Mouse (Mus musculus) small intestine, adult 2 months (tissue): ENCODE data around the gene Olfr480. TPM values are rescaled to one million over a fixed set of nuclear protein-coding genes. Genes with fewer than 3 reads are reported as not detected.

Experiments
- H3K27ac ChIP-seq: fragments of 200-500 bp; 2 replicates; pipeline ENCODE4 v1.5.1; 2012; ENCODE audit warnings: low read depth, low read length, control low read depth, inconsistent platforms; ENCODE audit not compliant: insufficient read depth
- H3K27me3 ChIP-seq: fragments of 200-500 bp; 2 replicates; pipeline ENCODE4 v1.6.1; 2012; ENCODE audit warnings: mild to moderate bottlenecking, moderate library complexity, low read length, inconsistent platforms; ENCODE audit not compliant: control insufficient read depth, insufficient read depth
- H3K36me3 ChIP-seq: fragments of 200-500 bp; 2 replicates; pipeline ENCODE4 v1.6.1; 2012; ENCODE audit warnings: mild to moderate bottlenecking, low read length, control low read depth, inconsistent platforms; ENCODE audit not compliant: control insufficient read depth, insufficient read depth
- H3K4me1 ChIP-seq: fragments of 200-500 bp; 2 replicates; pipeline ENCODE4 v1.6.1; 2012; ENCODE audit warnings: low read length, inconsistent platforms, mixed read lengths; ENCODE audit not compliant: control insufficient read depth, insufficient read depth, insufficient read length
- H3K4me3 ChIP-seq: fragments of 200-500 bp; 2 replicates; pipeline ENCODE4 v1.5.1; 2012; ENCODE audit warnings: low read depth, mild to moderate bottlenecking, control low read depth, inconsistent platforms, low read length, moderate library complexity
- CTCF ChIP-seq: fragments of 200-500 bp; IDR thresholded peaks from 2 replicates; pipeline ENCODE4 v1.5.1; 2012; ENCODE audit warnings: low read depth, mild to moderate bottlenecking, control low read depth, inconsistent platforms, low read length, moderate library complexity, mixed read lengths; ENCODE audit not compliant: insufficient replicate concordance, insufficient read length; ENCODE audit errors: extremely low read depth
- POLR2A ChIP-seq: fragments of 200-500 bp; IDR thresholded peaks from 2 replicates; pipeline ENCODE4 v1.6.1; 2012; ENCODE audit warnings: low read depth, mild to moderate bottlenecking, control low read depth, inconsistent platforms, low read length, moderate library complexity
- whole genome bisulfite sequencing: fragments of 180-500 bp; shearing (Covaris S2); methylation state at CpG from one replicate; pipeline ENCODE4 v1.1.7; 2018; 5-methylcytosine and 5-hydroxymethylcytosine counted together
- polyA plus RNA-seq: library from polyadenylated mRNA; depleted of rRNA; stranded (reverse); fragments of >200 nt; gene quantifications from 2 replicates; pipeline ENCODE4 v1.2.3, GENCODE M21; 2012; rRNA removed

Olfr480 gene
- polyA plus RNA-seq: not detected in 2 replicates

DNA sequence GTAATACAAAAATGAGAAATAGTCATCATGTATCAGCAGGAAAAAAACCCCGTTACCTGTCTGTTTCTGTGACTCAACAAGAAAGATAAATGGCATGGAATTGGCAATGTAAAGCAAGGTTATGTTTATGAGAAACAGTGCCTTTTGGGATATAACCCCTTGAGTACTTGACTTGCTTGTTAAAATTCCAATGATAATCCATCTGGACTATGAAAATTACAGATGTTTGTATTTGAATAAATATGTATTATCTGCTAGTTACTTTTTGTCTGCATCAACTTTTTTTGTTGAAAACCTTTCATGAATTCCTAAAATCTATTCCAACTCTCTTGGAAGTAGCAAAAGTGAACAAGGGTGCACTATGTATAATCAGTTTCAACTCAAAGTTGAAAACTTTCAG lies at the start of gene Olfr480:
Gene Olfr480, minus strand, starts transcription at position 101 of the 400 bp plus-strand sequence.
- H3K36me3 ChIP-seq: no peaks in the 10 kb centered on the region
- 86% methylated on average over 1 of the region's 1 CpGs for WGBS
- no peaks in the 10 kb centered on the region for H3K27me3 ChIP-seq
- H3K4me3 ChIP-seq: no peak within 1 kb of the TSS
- H3K27ac ChIP-seq: no peak within 1 kb of the TSS
- TF ChIP-seq CTCF (no peak), POLR2A (no peak)
- no peaks in the 10 kb centered on the region for H3K4me1 ChIP-seq

DNA sequence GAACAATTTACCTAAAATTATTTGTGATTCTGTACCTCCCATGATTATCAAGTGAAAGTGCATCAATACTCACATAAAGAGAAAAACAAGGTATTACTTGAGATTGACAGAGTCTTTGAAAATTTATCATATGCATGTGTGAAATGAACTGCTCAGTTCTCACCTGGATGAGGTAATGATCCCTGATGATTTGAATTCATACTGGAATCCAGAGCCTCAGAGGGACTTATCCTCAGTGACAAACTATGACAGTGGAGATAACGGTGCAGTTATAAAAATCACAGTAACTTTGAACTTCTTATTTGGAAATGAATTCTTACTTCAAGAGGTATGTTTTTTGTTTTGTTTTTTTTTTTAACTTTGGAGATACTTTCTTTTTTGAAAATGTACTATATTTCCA lies 33.4 kb upstream of the Olfr480 start, which contains the start of gene Olfr483:
Gene Olfr483, plus strand, starts transcription at position 301 of the 400 bp plus-strand sequence.
- no peaks in the 10 kb centered on the region for H3K27me3 ChIP-seq
- WGBS: 88% methylated on average over 1 of the region's 1 CpGs
- no peaks in the 10 kb centered on the region for H3K36me3 ChIP-seq
- H3K4me1 ChIP-seq: no peaks in the 10 kb centered on the region
- no peak within 1 kb of the TSS for H3K4me3 ChIP-seq
- no peak within 1 kb of the TSS for H3K27ac ChIP-seq
- TF ChIP-seq POLR2A: no peak
- no peak for TF ChIP-seq CTCF

DNA sequence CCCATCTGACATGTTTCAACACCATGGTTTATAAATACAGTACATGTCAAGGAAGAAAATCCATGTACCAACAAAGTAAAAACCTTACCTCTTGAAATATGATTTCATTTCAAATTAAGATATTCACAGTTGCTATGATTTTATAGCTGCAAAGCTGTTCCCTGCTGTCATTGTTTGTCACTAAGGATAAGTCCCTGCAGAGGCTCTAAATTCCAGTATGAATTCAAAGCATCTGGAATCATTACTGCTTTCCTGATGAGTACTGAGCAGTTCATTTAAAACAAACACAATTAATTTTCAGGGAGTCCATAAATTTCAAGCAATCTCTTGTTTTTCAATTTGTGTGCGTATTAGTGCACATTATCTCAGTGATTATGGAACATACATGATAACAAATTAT lies 30.3 kb upstream of the Olfr480 start, which contains the start of gene Olfr482:
Gene Olfr482, minus strand, starts transcription at position 101 of the 400 bp plus-strand sequence.
- Histone ChIP-seq H3K36me3 (no peaks in the 10 kb centered on the region), H3K27me3 (no peaks in the 10 kb centered on the region)
- WGBS: 38% methylated on average over 1 of the region's 1 CpGs

DNA sequence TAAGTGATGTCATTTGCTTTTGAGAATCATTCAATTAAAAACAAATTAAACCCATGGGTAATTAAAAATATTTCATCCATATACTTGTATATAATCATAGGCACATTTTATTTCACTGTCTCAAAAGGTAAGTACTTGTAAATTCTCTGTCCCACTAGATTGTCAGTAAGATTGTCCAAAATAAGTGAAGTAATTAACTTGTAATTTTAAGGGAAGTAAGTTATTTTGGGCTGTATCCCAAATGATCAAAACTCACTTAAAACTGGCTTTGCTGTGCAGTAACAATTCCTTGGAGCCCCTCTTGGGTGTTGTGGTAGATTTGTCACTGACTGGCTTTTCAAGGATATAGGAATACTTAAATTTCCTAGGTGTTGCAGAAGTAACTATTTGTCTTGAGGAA lies 12.4 kb upstream of the Olfr480 start, which contains the start of gene Olfr481:
Gene Olfr481, plus strand, starts transcription at position 301 of the 400 bp plus-strand sequence.
- H3K4me1 ChIP-seq: no peaks in the 10 kb centered on the region
- TF ChIP-seq CTCF (no peak), POLR2A (no peak)
- no peaks in the 10 kb centered on the region for H3K36me3 ChIP-seq
- no peaks in the 10 kb centered on the region for H3K27me3 ChIP-seq
- H3K27ac ChIP-seq: no peak within 1 kb of the TSS
- H3K4me3 ChIP-seq: no peak within 1 kb of the TSS

More for the DNA sequence above, 30.3 kb upstream of the Olfr480 start, which contains the start of gene Olfr482:
- TF ChIP-seq CTCF: no peak
- TF ChIP-seq POLR2A: no peak
- Histone ChIP-seq H3K4me1 (no peaks in the 10 kb centered on the region), H3K27ac (no peak within 1 kb of the TSS), H3K4me3 (no peak within 1 kb of the TSS)

DNA sequence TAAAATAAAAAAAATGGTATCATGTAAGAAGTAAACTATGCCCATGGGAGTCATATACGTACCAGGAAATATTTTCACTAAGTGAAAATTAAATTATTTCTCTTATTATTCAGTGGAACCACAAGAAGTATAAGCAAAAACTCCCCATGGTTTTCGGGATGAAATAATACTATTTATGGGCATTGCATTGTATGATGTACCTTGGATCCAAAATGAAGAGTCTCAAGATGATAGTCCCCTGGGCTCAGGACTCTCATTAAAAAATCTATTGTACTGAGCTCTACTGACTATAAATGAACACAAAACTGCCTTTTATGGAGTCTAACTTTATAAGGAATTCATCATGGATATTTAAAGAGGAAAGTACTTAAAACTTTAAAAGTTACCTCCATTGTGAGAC lies 16.8 kb downstream of the Olfr480 start, which contains the start of gene Olfr479:
Gene Olfr479, plus strand, starts transcription at position 301 of the 400 bp plus-strand sequence.
- Histone ChIP-seq H3K4me3 (no peak within 1 kb of the TSS), H3K4me1 (no peaks in the 10 kb centered on the region), H3K36me3 (no peaks in the 10 kb centered on the region), H3K27ac (no peak within 1 kb of the TSS), H3K27me3 (no peaks in the 10 kb centered on the region)
- 84% methylated on average over 2 of the region's 2 CpGs for WGBS
- TF ChIP-seq POLR2A: no peak
- no peak for TF ChIP-seq CTCF

DNA sequence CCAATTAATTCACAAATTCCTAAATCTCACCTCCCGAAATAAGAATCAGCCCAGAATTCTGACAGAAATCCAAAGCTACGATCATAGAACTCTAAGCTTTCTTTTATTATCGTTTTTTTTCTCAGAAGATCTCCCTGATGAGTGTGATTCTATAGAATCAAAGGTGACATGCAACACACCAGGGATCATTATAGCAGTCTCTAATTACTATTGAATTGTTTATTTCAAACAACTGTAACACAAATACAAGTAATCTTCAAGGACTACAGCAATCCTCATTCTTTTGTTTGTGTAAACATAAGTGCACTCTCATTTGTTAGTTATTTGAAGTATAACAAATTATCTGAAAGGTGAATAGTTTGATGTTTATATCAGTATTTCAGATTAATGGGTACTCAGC lies 33.3 kb downstream of the Olfr480 start, which contains the start of gene Olfr478:
Gene Olfr478, minus strand, starts transcription at position 101 of the 400 bp plus-strand sequence.
- Histone ChIP-seq H3K4me1 (no peaks in the 10 kb centered on the region), H3K4me3 (no peak within 1 kb of the TSS), H3K27me3 (no peaks in the 10 kb centered on the region), H3K36me3 (no peaks in the 10 kb centered on the region), H3K27ac (no peak within 1 kb of the TSS)
- no peak for TF ChIP-seq POLR2A
- TF ChIP-seq CTCF: no peak
- 72% methylated on average over 3 of the region's 3 CpGs for WGBS

Other genes starting within 250 kb of the Olfr480 start
- not detected in 2 replicates for gene Olfr469, start 241.8 kb downstream of the Olfr480 start, polyA plus RNA-seq
- gene Olfr470, start 219.9 kb downstream of the Olfr480 start, polyA plus RNA-seq: not detected in 2 replicates
- gene Olfr472, start 169.4 kb downstream of the Olfr480 start, polyA plus RNA-seq: not detected in 2 replicates
- gene Olfr473, start 136.9 kb downstream of the Olfr480 start, polyA plus RNA-seq: not detected in 2 replicates
- not detected in 2 replicates for gene Olfr474, start 112.7 kb downstream of the Olfr480 start, polyA plus RNA-seq
- gene Olfr476, start 102.5 kb downstream of the Olfr480 start, polyA plus RNA-seq: not detected in 2 replicates
- gene Olfr477, start 80.7 kb downstream of the Olfr480 start, polyA plus RNA-seq: not detected in 2 replicates
- gene Olfr478, start 33.4 kb downstream of the Olfr480 start, polyA plus RNA-seq: not detected in 2 replicates
- not detected in 2 replicates for gene Olfr479, start 16.7 kb downstream of the Olfr480 start, polyA plus RNA-seq
- not detected in 2 replicates for gene Olfr481, start 12.5 kb upstream of the Olfr480 start, polyA plus RNA-seq
- not detected in 2 replicates for gene Olfr482, start 30.2 kb upstream of the Olfr480 start, polyA plus RNA-seq
- gene Olfr483, start 33.5 kb upstream of the Olfr480 start, polyA plus RNA-seq: not detected in 2 replicates
- not detected in 2 replicates for gene Olfr484, start 60.1 kb upstream of the Olfr480 start, polyA plus RNA-seq
- gene Olfr485, start 92.5 kb upstream of the Olfr480 start, polyA plus RNA-seq: not detected in 2 replicates
- gene Olfr486, start 105.4 kb upstream of the Olfr480 start, polyA plus RNA-seq: not detected in 2 replicates
- not detected in 2 replicates for gene Olfr487, start 147.3 kb upstream of the Olfr480 start, polyA plus RNA-seq
- gene Olfr488, start 191.0 kb upstream of the Olfr480 start, polyA plus RNA-seq: not detected in 2 replicates
- not detected in 2 replicates for gene Olfr490, start 221.6 kb upstream of the Olfr480 start, polyA plus RNA-seq
- gene Olfr491, start 246.1 kb upstream of the Olfr480 start, polyA plus RNA-seq: not detected in 2 replicates